Mouse (Mus musculus) ES-Bruce4 (cell line): ENCODE measurements at regions not wholly inside any gene's neighbourhood (a gene's known extent, or its start where the extent isn't known, plus 50 kb on each side); places are given as distances from the start of the nearest gene placed in this dataset.

ENCODE experiments used
- CTCF ChIP-seq: IDR thresholded peaks from one replicate; pipeline ENCODE4 v1.8.1; 2011; ENCODE audit warnings: low read depth, low read length
- EP300 ChIP-seq: IDR thresholded peaks from 2 replicates; pipeline ENCODE4 v1.6.1; 2011; ENCODE audit warnings: low read depth, low read length; ENCODE audit not compliant: insufficient read depth

GRCm38 (mm10) chr14:46536002-46536762 is 145.7 kb upstream of the Bmp4 start:
- TF ChIP-seq EP300 (no peak), CTCF (no peak)
